Mouse (Mus musculus) liver, embryonic 14.5 days (tissue): ENCODE results near the gene Park7.

Experiments used
- CTCF ChIP-seq: IDR thresholded peaks from 2 replicates; pipeline ENCODE4 v1.5.1; 2016; ENCODE audit warnings: antibody characterized with exemption, low read depth, control low read depth
- EP300 ChIP-seq: IDR thresholded peaks from 2 replicates; pipeline ENCODE4 v1.6.1; 2016; ENCODE audit warnings: antibody characterized with exemption, low read depth

DNA sequence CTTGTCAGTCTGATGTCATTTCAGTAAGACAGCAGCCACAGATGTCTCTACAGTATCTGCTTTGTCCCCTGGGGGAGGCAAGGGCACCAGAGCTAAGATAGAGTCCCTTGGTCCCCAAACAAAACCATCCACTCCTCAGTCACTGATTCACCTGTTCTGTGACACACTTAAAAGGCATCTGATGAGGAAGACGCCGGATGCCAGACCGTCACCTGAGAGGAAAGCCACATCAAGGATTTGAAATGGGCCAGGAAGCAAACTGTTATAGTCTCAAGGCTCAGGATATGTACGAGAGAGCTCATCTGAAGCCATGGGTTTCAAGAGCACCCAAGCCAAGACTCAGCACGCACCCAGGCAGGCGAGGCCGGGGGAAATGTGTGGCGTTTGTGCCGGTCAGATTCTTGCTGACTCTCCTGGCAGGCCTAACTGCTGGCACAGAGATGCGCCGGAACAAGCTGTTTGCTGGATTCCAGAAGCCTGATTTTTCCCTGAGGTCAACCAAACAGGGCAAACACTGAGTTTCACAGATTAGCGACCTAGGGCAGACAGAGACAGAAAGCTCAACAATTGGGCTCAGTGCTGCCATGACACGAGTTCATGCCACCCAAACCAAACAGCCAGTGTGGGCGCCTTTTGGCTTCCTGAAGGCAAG, 11.0 kb downstream of the Park7 start:
- TF ChIP-seq CTCF (no peak), EP300 (no peak)
